In genomic region chr10:120111691-120112319, GRCm38 (mm10) we compare ENCODE assay signal across 8 mouse cellular contexts. TPM values are rescaled to one million over a fixed set of nuclear protein-coding genes. Genes with fewer than 3 reads are reported as not detected.
DNase-seq lines count a peak whose midpoint lies in the region; ATAC-seq and TF ChIP-seq lines count a peak whose summit lies in the region.

No protein-coding gene starts in this region.

- no peak overlapping the region for H3K27ac ChIP-seq in left cerebral cortex, adult 2 months
- H3K27ac ChIP-seq in cortical plate, adult 2 months (ENCODE audit: insufficient read depth, low read length) = no peak overlapping the region
- H3K27ac ChIP-seq in intestine, postnatal 0 days (ENCODE audit: low read depth, low read length) = no peak overlapping the region
- no peak overlapping the region for H3K27ac ChIP-seq in neural tube, embryonic 13.5 days (replicated peaks)

- ATAC-seq in intestine, postnatal 0 days = no peak
- ATAC-seq in neural tube, embryonic 13.5 days (ENCODE audit: low read depth) = no peak

- H3K9me3 ChIP-seq in intestine, postnatal 0 days (ENCODE audit: control insufficient read depth) = no peaks in the 10 kb centered on the region
- no peaks in the 10 kb centered on the region for H3K9me3 ChIP-seq in neural tube, embryonic 13.5 days

- no peaks in the 10 kb centered on the region for H3K27me3 ChIP-seq in intestine, postnatal 0 days (replicated peaks; ENCODE audit: control insufficient read depth, insufficient read depth, low read length)
- H3K27me3 ChIP-seq in neural tube, embryonic 13.5 days = 0 out of 2 replicates have a peak, but pooled peaks cover 4% of the 10 kb centered on the region

- peak overlapping the region; percentile 52; the same call in 1 of the 2 replicates for H3K9ac ChIP-seq in intestine, postnatal 0 days (ENCODE audit: low read depth, low read length)
- peak overlapping the region; percentile 70; the same call in 1 of the 2 replicates for H3K9ac ChIP-seq in neural tube, embryonic 13.5 days

- 69% methylated on average over 3 of the region's 3 CpGs for WGBS in intestine, postnatal 0 days
- 83% methylated on average over 3 of the region's 3 CpGs for WGBS in neural tube, embryonic 13.5 days

- DNase-seq in left cerebral cortex, adult 2 months (ENCODE audit: extremely low spot score in 1 of 2, low spot score in 2 of 2) = no peak
- no peak for DNase-seq in left cerebral cortex, postnatal 10 days (ENCODE audit: extremely low spot score in 1 of 2, low spot score in 2 of 2)
- DNase-seq in left cerebral cortex, postnatal 25 days (ENCODE audit: low spot score in 2 of 2) = no peak
- no peak for DNase-seq in left cerebral cortex, adult 11 months (ENCODE audit: low spot score)
- no peak for DNase-seq in cerebellum, postnatal 10 days

- intact Hi-C loops in left cerebral cortex, adult 2 months (cut with DNase I) = no loop called here
- intact Hi-C loops in left cerebral cortex, postnatal 10 days (cut with DNase I) = no loop called here
- intact Hi-C loops in left cerebral cortex, postnatal 25 days (cut with DNase I) = no loop called here

- no peak for TF ChIP-seq POLR2A in cortical plate, adult 2 months (IDR thresholded peaks at IDR 0.05; ENCODE audit: extremely low read depth, insufficient read depth, low read length)

- H3K4me1 ChIP-seq in cortical plate, adult 2 months (ENCODE audit: control insufficient read depth, insufficient read depth, low read length) = no peaks in the 10 kb centered on the region
- H3K4me1 ChIP-seq in intestine, postnatal 0 days (replicated peaks; ENCODE audit: control insufficient read depth, insufficient read depth, low read length) = no peaks in the 10 kb centered on the region
- H3K4me1 ChIP-seq in neural tube, embryonic 13.5 days (replicated peaks) = peaks cover 11% of the 10 kb centered on the region

- peak overlapping the region; percentile 64 for H3K4me3 ChIP-seq in left cerebral cortex, adult 2 months
- H3K4me3 ChIP-seq in cortical plate, adult 2 months (ENCODE audit: insufficient read depth, low read length) = peak overlapping the region; percentile 65; the same call in 1 of the 2 replicates
- peak overlapping the region; percentile 91 for H3K4me3 ChIP-seq in intestine, postnatal 0 days (ENCODE audit: low read depth, low read length)
- H3K4me3 ChIP-seq in neural tube, embryonic 13.5 days = peak overlapping the region; percentile 73

- peaks cover 13% of the 10 kb centered on the region; the same call in 1 of the 2 replicates for H3K36me3 ChIP-seq in intestine, postnatal 0 days (ENCODE audit: control insufficient read depth, insufficient read depth)
- H3K36me3 ChIP-seq in neural tube, embryonic 13.5 days = no peaks in the 10 kb centered on the region

- H3K4me2 ChIP-seq in intestine, postnatal 0 days (replicated peaks; ENCODE audit: low read depth) = peak overlapping the region; percentile 89
- H3K4me2 ChIP-seq in neural tube, embryonic 13.5 days = peak overlapping the region; percentile 79

- peak; percentile 10 for TF ChIP-seq CTCF in left cerebral cortex, adult 2 months (IDR thresholded peaks at IDR 0.05)
- TF ChIP-seq CTCF in cortical plate, adult 2 months (IDR thresholded peaks at IDR 0.05; ENCODE audit: extremely low read depth, insufficient read depth, low read length) = no peak
- TF ChIP-seq CTCF in intestine, postnatal 0 days (IDR thresholded peaks at IDR 0.05; ENCODE audit: low read depth) = peak; percentile 26

RNA-seq across cellular contexts. Expression of gene Helb, which starts 1.0 kb away (rescaled TPM):
- total RNA-seq in left cerebral cortex, adult 2 months (2021) = 1 to 10 TPM; 3.7 to 3.9 TPM
- 1 to 10 TPM; 2.6 to 3.7 TPM for total RNA-seq in left cerebral cortex, postnatal 10 days (2021)
- 3.9 and 6.2 TPM in 2 replicates for polyA plus RNA-seq in cortical plate, adult 2 months (2012; rRNA removed)
- 2.3 and 3.1 TPM in 2 replicates for polyA plus RNA-seq in intestine, postnatal 0 days (2015; fragmentation: Nextera tagmentation; extraction: Ambion mirVana)
- 3.0 and 3.8 TPM in 2 replicates for polyA plus RNA-seq in neural tube, embryonic 13.5 days (2015; fragmentation: Nextera tagmentation; extraction: Ambion mirVana)
- total RNA-seq in left cerebral cortex, postnatal 25 days (2021) = 1 to 10 TPM; 3.3 to 3.6 TPM
